Mouse (Mus musculus): Measurements from ENCODE around the gene Arid1b. TPM values are rescaled to one million over a fixed set of nuclear protein-coding genes. Genes with fewer than 3 reads are reported as not detected.

The Arid1b gene
- polyA plus RNA-seq, 2 experiments = 14.7 to 20.5 TPM

- WGBS = 61% methylated on average over 11 of the region's 11 CpGs
- ATAC-seq (ENCODE audit: low FRiP score, low read depth) = no peak
These were observed 316.3 kb downstream of the Arid1b start for GRCm38 (mm10) chr17:5310425-5310888.

GRCm38 (mm10) chr17:5311062-5311461, 316.9 kb downstream of the Arid1b start:
- Histone ChIP-seq H3K4me3 (replicated peaks; ENCODE audit: low read length) (no peak overlapping the region), H3K9ac (ENCODE audit: low read depth, low read length, severe bottlenecking) (no peak overlapping the region), H3K9me3 (ENCODE audit: control insufficient read depth, low read length) (no peaks in the 10 kb centered on the region), H3K27me3 (ENCODE audit: control insufficient read depth, insufficient read depth, low read length) (no peaks in the 10 kb centered on the region), H3K36me3 (ENCODE audit: control insufficient read depth, insufficient read depth, low read length) (peaks cover 33% of the 10 kb centered on the region), H3K4me1 (ENCODE audit: control insufficient read depth, insufficient read depth, low read length) (peaks cover 6% of the 10 kb centered on the region; the same call in 1 of the 2 replicates), H3K27ac (replicated peaks; ENCODE audit: low read depth, low read length) (no peak overlapping the region), H3K4me2 (replicated peaks; ENCODE audit: low read depth, low read length, severe bottlenecking) (no peak overlapping the region)
- ATAC-seq (ENCODE audit: low FRiP score, low read depth) (no peak), DNase-seq (ENCODE audit: low spot score) (no peak)
- no peak for TF ChIP-seq POLR2A (IDR thresholded peaks at IDR 0.05; ENCODE audit: borderline replicate concordance, extremely low read depth, insufficient read depth, insufficient read length)
- WGBS = 89% methylated on average over 7 of the region's 7 CpGs

More at GRCm38 (mm10) chr17:5310425-5310888, 316.3 kb downstream of the Arid1b start:
- Histone ChIP-seq H3K9me3 (ENCODE audit: control insufficient read depth, low read length) (no peaks in the 10 kb centered on the region), H3K27me3 (ENCODE audit: control insufficient read depth, insufficient read depth, low read length) (no peaks in the 10 kb centered on the region), H3K4me2 (replicated peaks; ENCODE audit: low read depth, low read length, severe bottlenecking) (no peak overlapping the region), H3K4me1 (ENCODE audit: control insufficient read depth, insufficient read depth, low read length) (peaks cover 6% of the 10 kb centered on the region; the same call in 1 of the 2 replicates), H3K27ac (replicated peaks; ENCODE audit: low read depth, low read length) (no peak overlapping the region), H3K9ac (ENCODE audit: low read depth, low read length, severe bottlenecking) (no peak overlapping the region), H3K4me3 (replicated peaks; ENCODE audit: low read length) (no peak overlapping the region), H3K36me3 (ENCODE audit: control insufficient read depth, insufficient read depth, low read length) (peaks cover 36% of the 10 kb centered on the region)
- no peak for DNase-seq (ENCODE audit: low spot score)
- no peak for TF ChIP-seq POLR2A (IDR thresholded peaks at IDR 0.05; ENCODE audit: borderline replicate concordance, extremely low read depth, insufficient read depth, insufficient read length)

DNA sequence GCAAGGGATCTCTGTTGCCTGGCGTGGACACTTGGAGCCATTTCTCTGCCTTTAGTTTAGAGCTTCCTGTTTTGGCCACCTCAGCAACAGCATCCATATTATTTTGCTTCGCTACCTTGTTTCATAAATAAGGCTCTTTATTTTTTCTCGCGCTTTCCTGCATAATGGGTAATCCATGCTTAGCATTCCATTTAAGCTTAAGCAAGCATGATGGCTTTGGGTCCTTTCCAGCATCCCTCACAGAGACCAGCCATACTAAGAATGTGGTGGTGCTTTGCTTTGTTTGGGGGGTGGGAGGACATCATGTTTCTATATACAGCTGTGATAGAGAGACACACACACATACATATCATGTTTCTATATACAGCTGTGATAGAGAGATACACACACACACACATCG, 318.2 kb downstream of the Arid1b start:
- no peaks in the 10 kb centered on the region for H3K9me3 ChIP-seq (ENCODE audit: control insufficient read depth, low read length)
- DNase-seq (ENCODE audit: low spot score) (no peak), ATAC-seq (ENCODE audit: low FRiP score, low read depth) (no peak)
- H3K4me2 ChIP-seq (replicated peaks; ENCODE audit: low read depth, low read length, severe bottlenecking) = no peak overlapping the region
- peaks cover 35% of the 10 kb centered on the region for H3K36me3 ChIP-seq (ENCODE audit: control insufficient read depth, insufficient read depth, low read length)
- TF ChIP-seq POLR2A (IDR thresholded peaks at IDR 0.05; ENCODE audit: borderline replicate concordance, extremely low read depth, insufficient read depth, insufficient read length) = no peak
- H3K9ac ChIP-seq (ENCODE audit: low read depth, low read length, severe bottlenecking) = no peak overlapping the region
- H3K27ac ChIP-seq (replicated peaks; ENCODE audit: low read depth, low read length) = no peak overlapping the region
- 90% methylated on average over 5 of the region's 5 CpGs for WGBS
- no peaks in the 10 kb centered on the region for H3K27me3 ChIP-seq (ENCODE audit: control insufficient read depth, insufficient read depth, low read length)
- H3K4me1 ChIP-seq (ENCODE audit: control insufficient read depth, insufficient read depth, low read length) = peaks cover 6% of the 10 kb centered on the region; the same call in 1 of the 2 replicates
- no peak overlapping the region for H3K4me3 ChIP-seq (replicated peaks; ENCODE audit: low read length)

GRCm38 (mm10) chr17:5314735-5315134, 320.6 kb downstream of the Arid1b start:
- Histone ChIP-seq H3K4me1 (ENCODE audit: control insufficient read depth, insufficient read depth, low read length) (peaks cover 6% of the 10 kb centered on the region; the same call in 1 of the 2 replicates), H3K9ac (ENCODE audit: low read depth, low read length, severe bottlenecking) (no peak overlapping the region), H3K4me2 (replicated peaks; ENCODE audit: low read depth, low read length, severe bottlenecking) (no peak overlapping the region), H3K36me3 (ENCODE audit: control insufficient read depth, insufficient read depth, low read length) (peaks cover 47% of the 10 kb centered on the region), H3K27me3 (ENCODE audit: control insufficient read depth, insufficient read depth, low read length) (no peaks in the 10 kb centered on the region), H3K9me3 (ENCODE audit: control insufficient read depth, low read length) (no peaks in the 10 kb centered on the region), H3K27ac (replicated peaks; ENCODE audit: low read depth, low read length) (no peak overlapping the region), H3K4me3 (replicated peaks; ENCODE audit: low read length) (no peak overlapping the region)
- ATAC-seq (ENCODE audit: low FRiP score, low read depth) (no peak), DNase-seq (ENCODE audit: low spot score) (no peak)
- TF ChIP-seq POLR2A (IDR thresholded peaks at IDR 0.05; ENCODE audit: borderline replicate concordance, extremely low read depth, insufficient read depth, insufficient read length) = no peak
- 64% methylated on average over 7 of the region's 7 CpGs for WGBS

DNA sequence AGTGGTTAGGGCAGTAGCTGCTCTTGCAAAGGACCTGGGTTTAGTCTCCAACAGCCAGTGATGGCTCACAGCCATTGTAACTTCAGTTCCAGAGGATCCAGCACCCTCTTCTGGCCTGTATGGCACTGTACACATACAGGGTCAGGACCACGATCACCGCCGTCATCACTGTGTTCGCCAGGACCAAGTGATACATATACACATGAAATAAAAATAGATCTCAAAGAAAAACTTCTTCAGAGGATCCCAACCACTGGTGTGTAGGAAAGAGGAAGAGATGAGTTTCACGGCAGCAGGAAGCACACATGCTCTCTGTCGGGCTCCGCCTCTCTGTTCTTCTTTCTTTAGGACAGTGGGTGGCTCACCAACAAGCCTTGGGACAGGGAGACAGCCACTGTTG, 322.4 kb downstream of the Arid1b start:
- Histone ChIP-seq H3K27me3 (ENCODE audit: control insufficient read depth, insufficient read depth, low read length) (no peaks in the 10 kb centered on the region), H3K4me3 (replicated peaks; ENCODE audit: low read length) (no peak overlapping the region), H3K9ac (ENCODE audit: low read depth, low read length, severe bottlenecking) (no peak overlapping the region), H3K27ac (replicated peaks; ENCODE audit: low read depth, low read length) (no peak overlapping the region), H3K4me2 (replicated peaks; ENCODE audit: low read depth, low read length, severe bottlenecking) (no peak overlapping the region), H3K4me1 (ENCODE audit: control insufficient read depth, insufficient read depth, low read length) (no peaks in the 10 kb centered on the region), H3K9me3 (ENCODE audit: control insufficient read depth, low read length) (no peaks in the 10 kb centered on the region), H3K36me3 (ENCODE audit: control insufficient read depth, insufficient read depth, low read length) (peaks cover 62% of the 10 kb centered on the region)
- no peak for ATAC-seq (ENCODE audit: low FRiP score, low read depth)
- TF ChIP-seq POLR2A (IDR thresholded peaks at IDR 0.05; ENCODE audit: borderline replicate concordance, extremely low read depth, insufficient read depth, insufficient read length) = no peak
- no peak for DNase-seq (ENCODE audit: low spot score)
- WGBS = 89% methylated on average over 7 of the region's 7 CpGs

All from limb, embryonic 14.5 days (tissue).